Mouse (Mus musculus) yolk sac, embryonic 10.5 days (tissue): ENCODE data around the gene Arfgef3.

Experiments used
- DNase-seq: peaks from one replicate; pipeline ENCODE4 v3.0.0-alpha.2; 2017; ENCODE audit warnings: low spot score

Gene Arfgef3

DNA sequence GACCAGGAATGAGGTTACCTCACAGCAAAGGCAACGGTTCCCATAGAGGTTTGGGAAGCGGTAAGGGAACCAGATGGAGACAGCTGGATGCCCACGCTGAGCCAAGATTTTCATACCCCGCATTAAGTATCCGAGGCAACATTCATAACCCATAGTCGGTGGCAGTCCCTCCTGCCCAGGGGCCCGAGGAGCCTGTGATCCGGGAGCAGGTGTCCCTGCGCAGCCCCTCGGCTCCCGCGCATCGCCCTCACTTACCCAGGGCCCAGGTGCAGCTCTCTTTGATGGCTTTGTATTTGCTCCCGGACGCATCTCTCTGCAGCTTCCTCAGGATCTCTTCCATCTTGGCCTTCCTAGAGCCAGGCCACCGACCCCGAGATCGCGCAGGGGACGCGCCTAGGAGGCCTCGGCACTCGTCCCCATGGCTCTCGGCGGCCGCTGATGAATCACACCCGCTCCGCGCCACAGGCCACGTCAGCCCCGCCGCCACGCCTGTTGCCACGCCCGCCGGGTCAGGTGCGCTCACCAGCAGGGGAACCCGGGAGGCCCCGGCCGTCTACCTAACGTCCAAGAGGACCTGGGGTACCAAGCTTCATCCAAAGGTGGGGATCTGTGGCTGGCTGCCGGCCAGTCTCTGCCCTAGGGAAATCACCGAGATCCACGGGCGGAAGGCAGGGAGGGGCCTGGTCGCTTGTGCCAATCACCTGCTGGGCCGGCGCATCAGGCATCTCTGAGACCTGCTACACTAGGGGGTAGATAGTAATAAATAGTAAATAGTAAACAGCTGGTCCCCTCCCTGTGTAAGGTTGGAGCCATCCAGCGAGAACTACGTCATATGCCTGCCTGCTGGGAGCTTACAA is at the start of gene Arfgef3:
Gene Arfgef3, minus strand, starts transcription at position 664 of the 857 bp plus-strand sequence.
- peak; percentile 43 for DNase-seq

DNA sequence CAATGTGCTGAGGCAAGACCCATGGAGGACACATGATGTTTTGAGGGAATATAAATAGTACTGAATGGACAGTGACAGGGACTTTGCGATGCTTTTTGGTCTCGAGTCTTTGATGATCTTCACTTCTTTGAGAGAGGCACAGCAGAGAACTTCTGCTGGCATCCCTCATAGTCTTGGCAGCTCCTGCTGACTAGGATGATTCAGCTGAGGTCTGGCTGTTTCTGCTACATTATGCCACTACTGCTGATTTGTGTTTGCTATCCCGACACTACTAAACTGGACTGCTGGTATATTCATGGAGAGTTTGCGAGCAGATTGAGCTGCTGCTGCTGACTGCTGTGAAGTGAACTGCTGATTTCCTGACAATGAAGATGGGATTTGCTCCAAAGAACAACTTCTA is 46.3 kb upstream of the Arfgef3 start:
- no peak for DNase-seq

DNA sequence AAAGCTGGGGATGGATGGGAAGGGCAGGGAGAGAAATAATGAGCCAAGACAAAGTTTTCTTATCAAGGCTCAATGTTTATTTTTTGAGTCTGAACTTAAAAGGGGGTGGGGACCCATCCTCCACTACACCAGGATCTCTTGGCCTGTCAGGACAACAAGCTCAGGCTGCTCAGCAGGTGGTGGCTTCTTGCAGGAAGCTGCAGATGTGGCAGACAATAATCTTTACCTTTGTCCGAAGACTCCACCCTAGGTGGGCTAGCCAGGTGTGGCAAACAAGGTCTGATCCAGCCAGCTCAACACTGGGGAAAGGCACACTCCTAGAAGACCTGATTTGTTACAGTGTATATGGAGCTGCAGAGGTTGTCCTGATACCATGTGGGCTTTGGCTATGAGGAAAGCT is 44.9 kb upstream of the Arfgef3 start:
- DNase-seq: no peak

DNA sequence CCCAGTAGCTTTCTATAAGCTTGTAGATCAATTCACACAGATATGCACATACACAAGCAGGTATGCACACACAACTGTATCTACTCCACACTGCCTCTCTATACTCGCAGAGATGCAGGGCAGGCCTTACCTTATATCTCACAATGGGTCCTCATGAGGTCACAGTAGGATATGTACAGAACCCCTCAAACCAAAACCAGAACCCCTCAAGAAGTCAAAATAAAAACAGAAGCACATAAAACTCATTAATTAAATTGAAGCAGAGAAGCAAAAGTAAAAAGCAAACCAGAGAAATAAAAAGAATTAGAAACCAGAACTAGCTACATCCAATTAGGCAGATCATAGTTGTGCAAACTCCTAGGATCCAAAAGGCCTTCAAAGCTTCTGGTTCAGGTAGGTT is 42.9 kb upstream of the Arfgef3 start, which contains the start of gene Gm4922:
Gene Gm4922, minus strand, starts transcription at position 101 of the 400 bp plus-strand sequence.
- no peak for DNase-seq

DNA sequence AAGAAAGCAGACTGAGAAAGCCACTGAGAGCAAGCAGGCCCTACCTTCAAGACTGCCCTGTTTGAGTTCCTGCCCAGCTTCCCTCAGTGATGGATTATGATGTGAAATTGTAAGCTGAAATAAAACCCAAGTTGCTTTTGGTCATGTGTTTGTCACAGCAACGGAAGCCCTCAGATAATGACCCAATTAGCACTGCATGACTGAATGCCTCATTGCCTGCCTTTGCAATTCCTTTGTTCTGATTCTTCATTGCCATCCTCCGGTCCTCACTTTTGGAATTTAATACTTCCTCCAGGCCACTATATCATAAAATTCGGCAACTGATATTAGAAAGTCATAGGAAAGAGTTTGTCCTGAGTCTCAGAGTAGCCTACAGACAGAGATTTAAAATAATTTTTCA is 33.8 kb upstream of the Arfgef3 start:
- no peak for DNase-seq

DNA sequence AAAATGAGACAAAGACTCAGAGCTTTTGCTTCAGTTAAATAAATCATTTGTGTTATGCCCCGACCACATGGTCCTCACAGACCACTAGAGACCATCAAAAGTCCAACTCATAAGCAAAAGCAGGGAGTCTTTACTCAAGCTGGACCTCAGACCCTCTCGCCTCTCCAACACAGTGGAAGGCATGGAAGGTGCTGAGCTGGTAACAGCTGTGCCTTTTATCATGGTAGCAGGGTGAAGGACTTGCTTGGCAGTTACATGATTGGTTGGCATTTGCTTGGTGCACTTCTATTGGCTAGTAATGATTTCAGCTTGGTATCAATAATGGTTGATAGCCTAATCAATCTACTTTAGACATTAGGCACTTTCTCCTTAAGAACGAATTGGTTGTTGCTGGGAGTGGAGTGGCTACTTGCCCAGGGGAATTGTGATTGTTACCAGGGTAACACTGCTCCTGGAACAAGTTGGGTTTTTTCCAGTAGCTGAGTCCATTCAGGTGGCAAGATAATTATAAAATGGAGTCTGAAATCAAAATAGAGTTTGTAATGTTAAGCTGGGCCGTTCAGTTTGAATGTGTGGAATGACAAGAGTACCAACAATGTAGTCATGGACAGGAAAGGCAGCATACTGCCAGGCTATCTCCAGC is 28.9 kb upstream of the Arfgef3 start:
- DNase-seq: no peak

DNA sequence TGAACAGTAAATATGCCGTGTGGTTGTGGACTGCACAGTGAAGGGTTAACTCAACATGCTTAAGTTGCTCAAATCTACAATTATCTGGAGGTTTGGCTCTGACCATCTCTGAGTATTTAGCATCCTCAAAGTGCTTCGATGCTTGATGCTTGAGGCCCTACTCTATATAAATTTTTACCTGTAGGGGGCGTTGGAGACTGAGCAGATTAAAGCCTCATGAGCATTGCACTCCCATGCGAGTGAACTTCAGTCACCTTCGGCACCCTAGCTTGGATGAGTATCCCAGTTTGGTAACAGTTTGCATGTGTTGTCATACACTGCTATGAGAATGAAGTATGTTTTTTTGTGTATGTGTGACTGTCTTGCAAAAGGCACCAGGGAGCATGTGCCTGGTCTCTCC is 26.2 kb upstream of the Arfgef3 start:
- DNase-seq: no peak

DNA sequence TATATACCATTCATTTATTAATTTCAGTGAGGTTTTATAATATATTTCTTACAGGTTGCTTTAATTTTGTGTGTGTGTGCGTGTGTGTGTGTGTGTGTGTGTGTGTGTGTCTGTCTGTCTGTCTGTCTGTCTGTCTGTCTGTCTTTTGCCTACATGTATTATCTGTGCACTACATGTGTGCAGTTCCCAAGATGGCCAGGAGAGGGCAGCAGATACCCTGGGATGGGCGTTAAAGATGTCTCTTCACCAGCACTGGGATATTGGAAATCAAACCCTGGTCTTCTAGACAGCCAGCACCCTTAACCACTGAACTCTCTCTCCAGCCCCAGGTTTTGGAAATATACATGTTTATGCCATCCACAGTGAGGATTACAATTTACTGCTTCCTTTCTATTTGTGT is 16.5 kb upstream of the Arfgef3 start:
- peak; percentile 6 for DNase-seq

DNA sequence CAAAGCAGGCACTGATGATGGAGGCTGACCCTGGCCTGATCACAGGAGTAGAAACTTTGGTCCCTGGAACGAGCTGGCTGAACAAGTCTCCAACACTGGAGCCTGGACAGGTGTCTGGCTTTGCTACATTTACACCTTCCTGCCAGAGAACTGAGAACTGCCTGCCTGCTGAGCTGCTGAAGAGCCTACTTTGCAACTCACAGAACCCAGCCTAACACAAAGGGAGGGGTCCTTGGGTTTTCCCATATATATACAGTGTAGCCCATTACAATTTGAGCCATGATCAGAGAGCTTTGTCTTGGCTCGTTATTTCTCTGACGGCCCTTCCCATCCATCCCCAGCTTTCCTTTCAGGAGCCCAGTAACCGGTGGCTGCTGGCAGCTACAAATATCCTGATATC is 6.3 kb upstream of the Arfgef3 start:
- no peak for DNase-seq

DNA sequence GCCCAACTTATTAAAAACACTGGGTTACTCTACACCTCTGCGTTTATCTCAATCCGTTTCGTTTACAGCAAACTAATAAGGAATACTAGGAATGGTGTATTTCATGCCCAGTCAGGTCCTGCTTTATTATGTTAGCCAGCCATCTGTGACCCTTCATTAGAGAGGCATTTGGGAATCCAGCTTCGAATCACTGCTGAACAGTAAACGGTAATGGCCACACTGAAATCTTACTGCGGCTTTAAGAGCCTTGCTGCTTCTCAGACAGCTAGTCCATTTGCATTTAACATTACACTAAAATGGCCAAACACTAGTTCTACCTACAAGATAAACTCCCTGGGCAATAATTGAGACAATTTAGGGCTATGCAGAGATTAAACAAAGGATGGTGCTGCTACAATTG is 1.7 kb downstream of the Arfgef3 start:
- no peak for DNase-seq

DNA sequence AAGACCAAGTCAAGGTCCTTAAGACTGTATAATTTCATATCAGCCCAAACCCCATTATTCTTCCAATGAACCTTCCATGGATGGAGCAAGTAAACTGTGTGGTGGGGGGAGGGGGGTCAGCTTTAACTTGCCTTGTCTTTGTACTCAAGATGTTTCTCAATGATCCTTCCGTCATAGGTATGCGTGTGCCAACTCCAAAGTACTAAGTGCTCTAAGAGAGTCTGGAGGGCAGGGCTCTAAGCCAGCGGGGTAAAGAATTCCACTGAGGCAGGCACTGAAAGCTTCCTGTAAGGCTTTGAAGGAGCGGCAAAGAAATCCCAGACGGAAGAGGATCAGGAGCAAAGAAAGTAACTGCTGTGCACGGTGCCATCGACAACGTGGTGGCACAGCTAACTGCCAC is 2.7 kb downstream of the Arfgef3 start:
- no peak for DNase-seq

DNA sequence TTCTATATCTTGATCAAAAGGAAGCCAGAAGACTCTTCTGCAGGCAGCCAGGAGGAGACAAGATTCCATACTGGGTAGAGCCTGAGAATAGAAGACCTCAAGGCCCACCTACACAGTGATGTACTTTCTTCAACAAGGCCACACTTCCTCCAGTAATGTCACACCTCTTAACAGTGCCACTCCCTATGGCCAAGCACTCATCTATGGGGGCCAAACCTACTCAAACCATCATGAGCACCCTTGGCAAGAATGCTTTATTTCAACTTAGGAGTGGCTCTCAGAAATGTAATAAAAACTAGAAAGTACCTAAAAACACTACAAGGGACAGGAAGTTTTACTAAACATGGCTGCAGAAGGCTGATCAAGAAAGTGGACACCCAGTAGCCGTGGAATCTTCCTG is 15.2 kb downstream of the Arfgef3 start:
- no peak for DNase-seq

DNA sequence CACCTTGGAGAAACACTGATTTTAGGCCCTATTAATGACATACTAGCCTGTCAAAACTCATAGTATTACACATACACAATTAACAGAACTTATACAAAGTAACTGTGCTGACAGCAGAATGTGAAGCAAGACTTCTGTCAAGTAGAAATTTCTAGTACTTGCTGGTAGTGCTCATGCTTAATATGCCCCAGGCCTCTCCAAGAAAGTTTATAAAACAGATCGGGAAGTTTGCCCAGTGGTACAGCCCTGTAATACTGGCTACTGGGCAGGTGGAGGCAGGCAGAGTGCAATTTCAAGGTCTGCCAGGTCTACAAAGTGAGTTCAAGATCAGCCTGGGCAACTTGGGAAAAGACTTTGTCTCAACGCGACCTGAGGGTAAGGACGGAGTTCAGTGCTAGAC is 32.3 kb downstream of the Arfgef3 start:
- DNase-seq: no peak

DNA sequence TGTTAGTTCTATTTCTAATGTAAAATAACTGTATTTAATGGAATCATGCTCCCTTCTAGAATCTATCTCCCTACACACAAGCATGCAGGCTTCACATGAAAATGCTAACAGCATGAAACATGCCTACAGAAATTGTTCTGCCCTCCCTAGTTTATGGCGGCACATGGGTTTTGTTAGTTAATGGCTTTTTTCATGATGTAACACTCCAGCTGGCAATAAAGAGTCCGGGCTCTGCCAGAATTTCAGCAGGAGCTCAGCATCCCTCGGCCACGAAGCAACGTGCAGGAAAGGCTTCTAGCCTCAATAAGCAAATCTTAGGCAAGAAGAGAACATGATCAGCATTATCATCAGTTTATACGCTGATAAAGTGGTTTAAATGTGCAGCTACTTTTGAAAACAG is 32.8 kb downstream of the Arfgef3 start:
- no peak for DNase-seq

DNA sequence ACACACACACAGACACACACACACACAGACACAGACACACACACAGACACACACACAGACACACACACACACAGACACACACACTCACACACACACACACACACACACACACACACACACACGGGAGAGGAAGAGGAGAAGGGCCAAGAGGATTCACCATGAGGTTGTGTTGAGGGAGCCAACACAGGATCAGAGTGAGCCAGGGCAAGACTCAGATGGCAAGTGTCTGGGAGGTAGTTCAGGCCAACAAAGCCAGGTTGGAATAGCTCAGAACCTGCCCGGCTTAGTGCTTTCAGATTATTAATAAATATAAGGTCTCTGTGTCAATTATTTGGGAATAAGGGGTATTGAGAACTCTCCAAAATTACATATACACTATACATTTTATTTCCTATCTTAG is 33.9 kb downstream of the Arfgef3 start:
- no peak for DNase-seq

DNA sequence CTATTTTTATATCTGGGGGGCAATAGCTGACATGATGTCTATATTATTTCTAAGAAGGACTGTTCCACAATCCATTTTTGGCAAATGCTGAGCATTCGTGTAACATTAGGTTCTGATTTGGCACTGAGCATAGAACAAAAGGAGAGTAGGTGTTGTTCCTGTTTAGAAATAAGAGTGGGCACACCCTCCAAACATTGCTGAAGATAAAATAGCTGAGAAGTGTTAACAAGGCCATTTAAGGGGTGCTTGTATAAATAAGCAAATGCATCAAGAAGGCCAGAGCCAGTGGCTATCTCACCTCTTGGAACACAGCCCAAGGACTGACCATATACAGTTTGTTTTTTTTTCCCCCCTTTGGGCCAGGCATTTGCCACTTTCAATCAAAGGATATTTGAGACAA is 35.1 kb downstream of the Arfgef3 start:
- DNase-seq: no peak

DNA sequence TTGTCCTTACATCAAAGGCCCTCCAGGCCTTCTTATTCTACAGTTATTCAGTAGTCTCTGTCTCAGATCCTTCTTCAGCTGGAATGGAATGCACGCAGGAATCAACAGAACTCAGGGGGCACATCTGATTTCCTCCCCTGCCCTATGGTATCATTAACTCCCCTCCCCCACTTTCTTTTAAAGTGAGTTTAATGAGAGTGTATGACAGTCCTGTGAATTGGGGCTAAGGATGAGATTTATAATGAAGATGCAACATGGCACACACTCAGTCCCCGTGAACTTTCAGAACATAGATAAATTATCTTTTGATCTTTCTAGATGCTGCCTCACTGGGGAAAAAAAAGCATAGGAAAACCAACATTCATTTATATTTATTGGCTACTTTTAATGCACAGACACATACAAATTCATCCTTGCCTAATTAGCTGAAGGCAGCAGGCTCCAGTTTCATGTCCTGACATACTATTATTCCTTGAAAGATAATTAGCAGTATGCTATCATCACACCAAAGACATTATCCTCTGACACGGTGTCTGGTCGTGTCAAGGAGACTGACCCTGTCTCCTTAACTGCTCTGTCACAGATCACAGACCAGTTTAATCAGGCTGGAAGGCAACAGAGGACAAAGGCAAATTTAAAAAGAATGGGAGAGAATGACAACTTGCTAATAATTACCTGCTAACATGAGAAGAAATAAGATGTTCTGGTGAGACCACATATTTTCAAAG is 39.2 kb downstream of the Arfgef3 start:
- no peak for DNase-seq

DNA sequence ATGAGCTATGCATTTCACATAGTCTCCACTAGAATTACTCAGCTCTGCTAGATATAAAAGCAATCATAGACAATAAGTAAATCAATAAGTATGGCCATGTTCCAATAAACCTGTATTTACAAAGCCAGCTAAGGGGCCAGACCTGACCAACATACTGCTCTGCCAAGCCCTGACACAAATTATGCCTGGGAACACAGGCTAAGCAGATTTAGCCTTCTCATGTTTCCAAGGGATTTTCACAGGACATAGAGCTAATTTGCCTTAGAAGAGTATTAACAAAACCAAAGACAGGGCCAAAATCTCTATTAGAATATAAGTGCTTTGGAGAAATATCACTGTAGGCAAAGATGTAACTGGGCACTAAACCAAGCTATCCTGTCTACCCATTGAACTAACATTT is 42.2 kb downstream of the Arfgef3 start:
- DNase-seq: no peak

DNA sequence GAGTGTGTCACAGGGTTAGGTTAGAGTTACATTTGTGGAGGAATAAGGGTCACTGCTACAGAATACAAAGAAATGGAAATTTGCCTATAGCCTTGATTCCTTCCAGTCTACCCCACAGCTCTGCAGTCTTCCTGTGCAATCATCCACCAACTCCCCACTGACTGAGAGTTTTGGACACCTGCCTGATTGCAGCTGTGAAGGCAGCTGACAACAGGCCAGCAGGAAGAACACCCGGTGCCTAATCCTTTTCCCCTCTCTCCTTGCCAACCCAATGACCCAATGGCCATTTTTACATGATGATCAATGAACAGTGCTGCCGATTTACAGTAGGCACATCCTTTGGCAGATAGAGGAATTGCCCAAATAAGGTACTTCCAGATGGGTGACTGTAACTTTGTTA is 43.6 kb downstream of the Arfgef3 start:
- DNase-seq: no peak

DNA sequence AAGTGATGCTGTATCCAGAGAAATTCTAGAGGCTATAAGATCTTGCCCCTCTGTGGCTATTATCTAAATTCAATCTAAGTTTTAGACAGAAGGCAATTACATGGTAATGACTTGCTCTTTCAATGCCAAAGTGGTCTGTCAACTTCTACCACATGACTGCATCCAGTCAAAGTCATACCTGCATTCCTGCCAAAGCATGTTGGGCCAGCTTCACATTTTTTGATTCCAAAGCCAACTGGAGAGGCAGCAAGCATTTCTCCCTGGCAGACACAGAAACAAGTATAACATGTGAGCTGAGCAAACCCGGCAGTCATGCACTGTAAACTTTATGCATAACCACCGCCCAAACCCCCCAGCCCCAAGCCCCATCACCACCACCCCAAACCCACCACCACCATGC is 44.6 kb downstream of the Arfgef3 start:
- DNase-seq: no peak

DNA sequence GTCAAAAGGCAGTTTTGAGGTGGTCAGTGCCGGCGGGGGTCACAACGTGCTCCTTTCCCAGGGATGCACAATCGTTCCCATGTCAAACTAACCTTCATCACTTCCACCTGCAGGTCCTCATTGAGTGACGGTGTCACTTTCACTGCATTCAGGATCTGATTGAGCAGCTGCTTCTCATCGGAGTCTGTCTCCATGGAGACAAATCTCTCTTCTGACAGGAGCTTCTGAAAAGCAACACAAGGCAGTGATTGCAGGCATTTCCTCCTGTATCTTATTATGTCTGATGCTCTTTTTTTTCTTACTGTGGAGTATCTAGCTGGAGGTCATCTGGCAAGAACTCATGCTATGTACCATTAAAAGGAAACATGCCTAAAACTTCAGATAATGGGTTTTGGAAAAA is 47.3 kb downstream of the Arfgef3 start:
- DNase-seq: no peak

DNA sequence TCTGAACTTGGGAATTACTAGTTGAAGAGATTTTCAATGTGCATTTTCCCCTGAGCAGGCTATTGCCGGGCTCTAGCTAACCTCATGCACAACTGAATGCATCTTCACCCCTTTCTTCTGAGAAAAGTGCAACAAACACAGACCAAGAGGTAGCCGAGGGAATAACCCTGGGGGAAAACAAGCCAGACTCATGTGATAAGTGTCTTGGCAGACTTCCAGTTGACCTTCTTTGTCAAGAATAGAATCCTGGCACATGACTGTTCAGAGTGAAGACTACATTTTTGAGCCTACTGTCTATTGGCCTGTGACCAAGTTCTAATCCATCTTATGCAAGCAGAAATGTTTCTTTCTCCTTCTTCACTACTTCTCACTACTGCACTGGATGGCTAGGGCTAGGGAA is 55.5 kb downstream of the Arfgef3 start:
- peak; percentile 40 for DNase-seq

DNA sequence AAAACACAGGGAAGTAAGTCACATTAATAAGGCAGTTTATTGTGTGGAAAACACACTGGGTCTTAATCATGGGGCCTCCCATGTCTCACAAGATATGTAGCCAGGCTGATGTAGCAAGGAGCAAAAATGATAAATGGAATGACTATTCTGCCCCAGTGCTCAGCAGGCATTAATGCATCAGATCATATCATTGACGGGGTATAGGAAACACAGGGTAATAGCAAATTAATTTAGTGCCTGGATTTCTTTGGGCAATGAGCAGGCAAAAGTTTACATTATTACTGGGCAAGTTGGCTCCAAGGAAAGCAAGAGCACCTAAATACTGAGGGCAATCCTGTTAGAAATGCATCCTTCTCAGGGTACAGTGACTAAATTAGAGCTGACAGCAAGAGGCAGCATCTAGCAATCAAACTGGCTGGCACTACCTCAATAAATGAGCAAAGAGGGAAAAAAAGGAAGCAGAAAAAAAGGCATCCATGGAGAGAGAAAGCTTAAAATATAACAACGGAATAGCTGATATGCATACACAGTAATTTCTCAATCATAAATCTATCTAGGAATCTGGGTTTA is 62.3 kb downstream of the Arfgef3 start:
- DNase-seq: no peak
